Mouse (Mus musculus): ENCODE results near the gene Gata5. TPM values are rescaled to one million over a fixed set of nuclear protein-coding genes. Genes with fewer than 3 reads are reported as not detected.
A peak's percentile ranks its signal among the peaks of the same experiment; 100 is the strongest.

The Gata5 gene
- 0.01 TPM in 1 of 2 replicates, not detected in the other for polyA plus RNA-seq (2012)

DNA sequence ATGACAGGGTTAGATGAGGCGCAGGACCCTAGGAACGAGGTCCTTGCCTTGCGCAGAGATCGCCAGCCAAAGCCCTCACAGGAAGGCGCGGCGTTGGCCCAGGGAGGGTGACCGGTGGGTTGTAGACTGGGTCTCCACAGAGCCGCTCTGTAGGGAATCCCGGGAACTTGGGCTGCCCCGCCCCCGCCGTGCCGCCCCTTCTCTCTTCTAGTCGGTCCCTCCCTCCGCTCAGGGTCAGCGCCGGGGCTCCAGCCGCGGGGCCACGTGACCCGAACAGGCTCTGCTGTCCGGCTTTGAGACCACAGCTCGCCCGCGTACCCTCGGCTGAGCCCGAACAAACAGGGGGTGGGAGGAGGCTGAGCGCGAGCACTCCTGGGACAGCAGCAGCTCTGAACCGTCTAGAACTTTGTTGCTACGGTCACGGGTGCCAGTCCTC, at the start of gene Gata5:
Gata5 (minus strand) TSS at position 149 of the 436 bp plus-strand sequence.
- no peaks in the 10 kb centered on the region for H3K4me1 ChIP-seq (ENCODE audit: control insufficient read depth)
- no peaks in the 10 kb centered on the region for H3K9me3 ChIP-seq (ENCODE audit: control insufficient read depth, low read length)
- TF ChIP-seq TAL1 (IDR thresholded peaks at IDR 0.05; ENCODE audit: low read length), result no peak
- TF ChIP-seq GATA1 (IDR thresholded peaks at IDR 0.05; ENCODE audit: low read length), result no peak
- no peaks in the 10 kb centered on the region for H3K36me3 ChIP-seq (ENCODE audit: control insufficient read depth)
- peak within 1 kb of the TSS; percentile 28 for H3K4me3 ChIP-seq (replicated peaks)
- H3K27me3 ChIP-seq (ENCODE audit: control insufficient read depth), result peaks cover 56% of the 10 kb centered on the region

DNA sequence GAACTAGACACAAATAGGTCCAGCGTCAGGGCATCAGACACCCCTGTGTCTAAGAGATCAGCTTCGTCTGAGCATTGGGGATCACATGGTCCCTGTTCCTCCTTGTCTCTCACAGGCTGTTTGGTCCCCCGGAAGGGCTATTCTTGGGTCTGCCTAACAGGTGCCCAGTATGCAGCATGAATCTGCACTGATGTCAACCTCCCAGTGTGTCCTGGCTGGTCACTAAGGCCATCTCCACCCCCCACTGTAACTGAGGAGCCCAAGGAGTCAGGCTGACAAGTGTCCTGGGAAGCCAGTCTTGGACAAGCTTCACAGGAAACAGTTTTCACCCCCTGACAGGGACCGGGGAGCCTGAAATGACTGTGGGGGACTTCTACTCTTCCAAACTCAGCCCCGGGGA, 42.2 kb upstream of the Gata5 start:
- no peak for TF ChIP-seq GATA1 (IDR thresholded peaks at IDR 0.05; ENCODE audit: low read length)
- no peak for TF ChIP-seq TAL1 (IDR thresholded peaks at IDR 0.05; ENCODE audit: low read length)
- H3K27me3 ChIP-seq (ENCODE audit: control insufficient read depth), result no peaks in the 10 kb centered on the region

DNA sequence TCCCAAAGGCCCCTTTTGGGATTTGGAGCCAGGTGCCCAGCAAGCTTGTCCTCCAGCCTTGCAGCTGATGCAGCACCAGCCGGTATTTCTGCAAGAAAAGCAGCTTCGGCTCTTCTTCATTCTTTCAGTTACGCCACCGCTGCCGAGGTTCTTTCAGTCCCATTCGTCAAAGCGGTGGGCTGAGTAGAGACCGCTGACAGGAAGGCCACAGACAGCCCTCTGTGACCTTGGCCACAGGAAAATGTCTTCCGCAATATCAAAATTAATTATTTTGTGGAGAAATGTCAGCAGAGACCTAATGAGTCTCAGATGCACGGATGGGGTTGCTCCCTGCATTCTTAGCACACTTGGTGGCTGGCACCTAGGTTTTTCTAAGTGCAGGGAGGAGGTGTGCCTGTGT, 38.8 kb upstream of the Gata5 start:
- H3K27me3 ChIP-seq (ENCODE audit: control insufficient read depth), result no peaks in the 10 kb centered on the region
- H3K4me3 ChIP-seq (replicated peaks), result no peak overlapping the region

More for the DNA sequence above, 42.2 kb upstream of the Gata5 start:
- Histone ChIP-seq H3K4me1 (ENCODE audit: control insufficient read depth) (no peaks in the 10 kb centered on the region), H3K4me3 (replicated peaks) (no peak overlapping the region), H3K9me3 (ENCODE audit: control insufficient read depth, low read length) (no peaks in the 10 kb centered on the region), H3K36me3 (ENCODE audit: control insufficient read depth) (no peaks in the 10 kb centered on the region)

DNA sequence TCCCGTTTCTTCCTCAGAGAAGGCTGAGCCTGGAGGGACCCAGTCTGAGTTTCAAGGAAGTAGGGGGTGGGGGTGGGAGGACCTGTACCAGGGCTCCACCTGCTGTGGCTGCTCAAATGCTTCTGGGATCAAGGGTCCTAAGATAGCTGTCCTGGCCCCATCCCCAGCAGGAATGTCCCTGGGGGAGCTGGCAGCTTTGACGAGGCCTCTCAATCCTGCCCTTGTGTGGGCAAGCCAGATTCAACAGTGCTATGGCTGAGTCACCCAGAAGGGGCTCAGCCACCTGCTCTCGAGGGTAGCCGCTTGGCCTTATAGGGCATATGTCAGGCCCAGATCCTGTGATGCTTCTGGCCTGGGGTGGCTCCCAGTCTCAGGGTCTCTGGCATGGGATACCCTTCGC, 33.9 kb upstream of the Gata5 start:
- Histone ChIP-seq H3K9me3 (ENCODE audit: control insufficient read depth, low read length) (no peaks in the 10 kb centered on the region), H3K27me3 (ENCODE audit: control insufficient read depth) (no peaks in the 10 kb centered on the region), H3K36me3 (ENCODE audit: control insufficient read depth) (no peaks in the 10 kb centered on the region), H3K4me3 (replicated peaks) (no peak overlapping the region), H3K4me1 (ENCODE audit: control insufficient read depth) (no peaks in the 10 kb centered on the region)
- no peak for TF ChIP-seq GATA1 (IDR thresholded peaks at IDR 0.05; ENCODE audit: low read length)
- no peak for TF ChIP-seq TAL1 (IDR thresholded peaks at IDR 0.05; ENCODE audit: low read length)

More for the DNA sequence above, 38.8 kb upstream of the Gata5 start:
- no peaks in the 10 kb centered on the region for H3K9me3 ChIP-seq (ENCODE audit: control insufficient read depth, low read length)
- H3K4me1 ChIP-seq (ENCODE audit: control insufficient read depth), result no peaks in the 10 kb centered on the region
- H3K36me3 ChIP-seq (ENCODE audit: control insufficient read depth), result no peaks in the 10 kb centered on the region
- TF ChIP-seq TAL1 (IDR thresholded peaks at IDR 0.05; ENCODE audit: low read length), result no peak
- TF ChIP-seq GATA1 (IDR thresholded peaks at IDR 0.05; ENCODE audit: low read length), result no peak

DNA sequence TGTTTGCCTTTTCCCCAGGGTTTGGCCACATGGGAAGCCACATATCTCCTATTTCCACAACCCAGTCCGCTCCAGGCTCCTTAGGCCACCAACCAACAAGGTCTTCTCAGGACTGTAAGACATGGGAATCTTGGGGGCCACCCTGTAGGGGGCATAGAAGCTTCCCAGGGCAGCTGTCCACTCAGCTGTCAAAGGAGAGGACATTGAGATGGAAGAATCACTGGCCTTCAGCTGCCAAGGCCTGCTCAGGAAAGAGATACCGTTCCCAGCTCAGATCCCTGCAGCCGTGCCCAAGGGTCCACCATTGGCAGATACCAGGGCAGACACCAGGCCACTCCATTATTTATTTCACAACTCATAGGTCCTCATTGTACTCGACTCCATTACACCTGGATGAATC, 32.9 kb upstream of the Gata5 start:
- Histone ChIP-seq H3K4me1 (ENCODE audit: control insufficient read depth) (no peaks in the 10 kb centered on the region), H3K9me3 (ENCODE audit: control insufficient read depth, low read length) (no peaks in the 10 kb centered on the region), H3K4me3 (replicated peaks) (no peak overlapping the region), H3K27me3 (ENCODE audit: control insufficient read depth) (no peaks in the 10 kb centered on the region), H3K36me3 (ENCODE audit: control insufficient read depth) (no peaks in the 10 kb centered on the region)
- TF ChIP-seq GATA1 (IDR thresholded peaks at IDR 0.05; ENCODE audit: low read length) (no peak), TAL1 (IDR thresholded peaks at IDR 0.05; ENCODE audit: low read length) (no peak)

DNA sequence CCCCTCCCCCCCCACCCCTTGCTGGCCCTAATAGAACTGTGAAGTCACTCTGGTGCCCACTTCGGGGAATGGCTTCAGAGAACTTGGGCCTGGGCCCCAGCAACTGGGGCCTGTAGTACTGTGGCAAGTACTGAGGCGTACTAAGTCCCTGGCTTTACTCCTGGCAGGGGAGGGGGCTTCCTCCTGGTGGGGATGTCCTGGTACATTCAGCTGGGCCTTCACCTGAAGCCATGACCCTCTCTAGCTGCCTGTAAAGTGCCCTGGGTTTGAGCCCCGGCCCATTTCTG, 28.9 kb upstream of the Gata5 start:
- H3K9me3 ChIP-seq (ENCODE audit: control insufficient read depth, low read length), result no peaks in the 10 kb centered on the region
- H3K36me3 ChIP-seq (ENCODE audit: control insufficient read depth), result no peaks in the 10 kb centered on the region
- no peaks in the 10 kb centered on the region for H3K27me3 ChIP-seq (ENCODE audit: control insufficient read depth)
- H3K4me3 ChIP-seq (replicated peaks), result no peak overlapping the region
- TF ChIP-seq GATA1 (IDR thresholded peaks at IDR 0.05; ENCODE audit: low read length) (no peak), TAL1 (IDR thresholded peaks at IDR 0.05; ENCODE audit: low read length) (no peak)
- no peaks in the 10 kb centered on the region for H3K4me1 ChIP-seq (ENCODE audit: control insufficient read depth)

DNA sequence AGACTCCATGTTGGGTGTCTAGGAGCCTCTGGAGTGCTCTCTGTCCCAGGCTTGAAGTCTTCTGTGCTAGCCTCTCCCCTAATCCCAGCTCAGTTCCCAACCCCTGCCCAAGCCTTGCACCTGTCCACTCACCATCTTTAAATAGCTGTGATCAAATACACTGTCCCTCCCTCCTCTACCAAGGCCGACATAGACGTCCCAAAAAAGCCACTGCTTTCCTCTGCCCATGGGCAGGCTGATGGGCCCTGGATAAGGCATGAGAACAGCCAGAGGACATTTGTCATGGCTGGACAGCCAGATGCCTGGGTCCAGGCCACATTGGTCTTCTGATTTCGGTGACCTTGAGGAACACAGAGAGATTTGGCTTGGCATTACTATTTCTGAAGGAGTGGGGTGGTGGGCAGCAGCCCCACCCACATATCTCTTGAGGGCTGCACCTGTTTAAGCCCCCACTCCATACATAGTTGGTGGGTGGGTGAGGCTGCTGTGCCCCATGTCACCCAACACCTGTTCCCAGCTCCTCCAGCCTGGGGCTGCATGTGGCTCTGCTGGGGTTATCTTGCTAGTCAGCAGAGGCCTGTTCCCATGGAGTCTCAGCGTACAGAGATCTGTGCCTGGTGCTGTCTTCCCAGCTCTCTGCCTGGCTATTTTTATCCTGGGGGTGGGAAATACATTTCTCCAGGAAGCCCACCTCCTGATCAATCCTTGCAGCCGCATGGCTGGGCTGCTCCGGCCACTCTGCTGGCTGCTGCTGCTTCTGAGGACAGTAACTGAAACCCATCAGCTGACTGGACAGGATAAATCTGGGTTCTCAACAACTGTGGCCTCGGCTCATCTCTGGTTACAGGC, 28.3 kb upstream of the Gata5 start:
- Histone ChIP-seq H3K36me3 (ENCODE audit: control insufficient read depth) (no peaks in the 10 kb centered on the region), H3K4me1 (ENCODE audit: control insufficient read depth) (no peaks in the 10 kb centered on the region), H3K9me3 (ENCODE audit: control insufficient read depth, low read length) (no peaks in the 10 kb centered on the region), H3K27me3 (ENCODE audit: control insufficient read depth) (no peaks in the 10 kb centered on the region), H3K4me3 (replicated peaks) (no peak overlapping the region)
- TF ChIP-seq TAL1 (IDR thresholded peaks at IDR 0.05; ENCODE audit: low read length) (no peak), GATA1 (IDR thresholded peaks at IDR 0.05; ENCODE audit: low read length) (no peak)

DNA sequence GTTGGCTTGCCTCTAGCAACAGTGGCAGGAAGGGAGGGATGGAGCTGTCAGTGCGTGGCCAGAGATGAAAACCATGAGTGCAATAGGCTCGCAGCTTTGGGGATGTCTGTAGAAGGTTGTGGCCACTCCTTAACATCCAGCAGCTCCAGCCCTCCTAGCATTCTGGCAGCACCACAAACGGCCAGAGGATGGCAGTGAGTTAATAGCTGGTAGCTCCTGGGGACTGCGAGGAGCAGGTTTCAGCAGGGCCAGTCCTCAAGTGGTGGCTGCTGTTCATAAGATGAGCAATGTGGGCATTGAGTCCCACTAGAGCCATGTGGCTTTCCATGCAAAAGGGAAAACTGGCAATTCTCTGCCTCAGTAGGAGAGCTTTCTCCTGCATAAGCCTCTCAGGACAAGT, 24.6 kb upstream of the Gata5 start:
- Histone ChIP-seq H3K4me3 (replicated peaks) (no peak overlapping the region), H3K27me3 (ENCODE audit: control insufficient read depth) (no peaks in the 10 kb centered on the region), H3K9me3 (ENCODE audit: control insufficient read depth, low read length) (no peaks in the 10 kb centered on the region), H3K4me1 (ENCODE audit: control insufficient read depth) (no peaks in the 10 kb centered on the region), H3K36me3 (ENCODE audit: control insufficient read depth) (no peaks in the 10 kb centered on the region)
- TF ChIP-seq TAL1 (IDR thresholded peaks at IDR 0.05; ENCODE audit: low read length) (no peak), GATA1 (IDR thresholded peaks at IDR 0.05; ENCODE audit: low read length) (no peak)

DNA sequence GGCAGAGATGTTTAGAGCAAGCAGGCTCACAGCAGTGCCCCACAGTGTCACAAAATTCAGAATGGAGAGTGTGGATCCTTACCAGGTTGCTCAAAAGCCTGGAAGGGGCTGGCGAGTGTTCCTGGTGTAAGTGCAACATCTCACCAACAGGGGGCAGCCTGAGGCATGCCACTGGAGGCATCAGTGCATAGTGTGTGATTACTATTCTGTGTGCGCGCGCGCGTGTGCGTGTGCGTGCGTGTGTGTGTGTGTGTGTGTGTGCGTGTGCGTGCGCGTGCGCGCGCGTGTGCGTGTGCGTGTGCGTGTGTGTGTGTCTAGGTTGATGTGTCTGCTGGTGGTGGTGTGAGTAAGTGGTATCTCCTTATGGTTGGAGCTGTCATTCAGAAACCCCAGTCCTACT, 18.8 kb upstream of the Gata5 start:
- TF ChIP-seq TAL1 (IDR thresholded peaks at IDR 0.05; ENCODE audit: low read length), result no peak
- TF ChIP-seq GATA1 (IDR thresholded peaks at IDR 0.05; ENCODE audit: low read length), result no peak
- no peak overlapping the region for H3K4me3 ChIP-seq (replicated peaks)
- H3K9me3 ChIP-seq (ENCODE audit: control insufficient read depth, low read length), result no peaks in the 10 kb centered on the region
- no peaks in the 10 kb centered on the region for H3K27me3 ChIP-seq (ENCODE audit: control insufficient read depth)
- no peaks in the 10 kb centered on the region for H3K36me3 ChIP-seq (ENCODE audit: control insufficient read depth)
- no peaks in the 10 kb centered on the region for H3K4me1 ChIP-seq (ENCODE audit: control insufficient read depth)

All from erythroblast, embryonic 14.5 days (primary cell).